Mouse (Mus musculus) kidney, adult 2 months (tissue): ENCODE results near the gene Nkg7. TPM values are rescaled to one million over a fixed set of nuclear protein-coding genes. Genes with fewer than 3 reads are reported as not detected.
"Not testable (repeated sequence)": the region's sequence is repeated elsewhere in the genome, so short reads cannot be mapped to it uniquely, and the experiment has no call there.

ENCODE experiments used
- DNase-seq: peaks from one replicate; pipeline ENCODE4 v3.0.0; 2021
- H3K27ac ChIP-seq: fragments of 200-500 bp; 2 replicates; pipeline ENCODE4 v1.5.1; 2012; ENCODE audit warnings: low read depth, low read length, control low read depth, inconsistent platforms; ENCODE audit not compliant: insufficient read depth
- H3K27me3 ChIP-seq: fragments of 200-500 bp; replicated peaks from 2 replicates; pipeline ENCODE4 v1.6.1; 2012; ENCODE audit warnings: mild to moderate bottlenecking, moderate library complexity, low read length, inconsistent platforms; ENCODE audit not compliant: control insufficient read depth, insufficient read depth
- H3K36me3 ChIP-seq: fragments of 200-500 bp; 2 replicates; pipeline ENCODE4 v1.6.1; 2012; ENCODE audit warnings: mild to moderate bottlenecking, moderate library complexity, low read length, inconsistent platforms; ENCODE audit not compliant: control insufficient read depth, insufficient read depth
- H3K4me1 ChIP-seq: fragments of 200-500 bp; 2 replicates; pipeline ENCODE4 v1.6.1; 2011; ENCODE audit warnings: low read length; ENCODE audit not compliant: control insufficient read depth, insufficient read depth
- H3K4me3 ChIP-seq: fragments of 200-500 bp; 2 replicates; pipeline ENCODE4 v1.5.1; 2011; ENCODE audit warnings: mild to moderate bottlenecking, low read depth, low read length, control low read depth; ENCODE audit not compliant: insufficient read depth
- CTCF ChIP-seq: fragments of 200-500 bp; conservative IDR thresholded peaks from 2 replicates; pipeline ENCODE4 v1.5.1; 2011; ENCODE audit warnings: low read depth, mild to moderate bottlenecking, control low read depth, low read length, moderate library complexity, mixed read lengths; ENCODE audit not compliant: insufficient read depth, insufficient read length
- POLR2A ChIP-seq: fragments of 200-500 bp; IDR thresholded peaks from one replicate; pipeline ENCODE4 v1.6.1; 2011; ENCODE audit warnings: low read depth, low read length, control low read depth
- WGBS: fragments of 180-500 bp; shearing (Covaris S2); methylation state at CpG from one replicate; pipeline ENCODE4 v1.1.7; 2018; 5-methylcytosine and 5-hydroxymethylcytosine counted together
- polyA plus RNA-seq: library from polyadenylated mRNA; depleted of rRNA; stranded (reverse); fragments of >200 nt; gene quantifications from 2 replicates; pipeline ENCODE4 v1.2.3, GENCODE M21; 2012; rRNA removed

Gene Nkg7
- polyA plus RNA-seq: 2.0 and 8.4 TPM in 2 replicates

DNA sequence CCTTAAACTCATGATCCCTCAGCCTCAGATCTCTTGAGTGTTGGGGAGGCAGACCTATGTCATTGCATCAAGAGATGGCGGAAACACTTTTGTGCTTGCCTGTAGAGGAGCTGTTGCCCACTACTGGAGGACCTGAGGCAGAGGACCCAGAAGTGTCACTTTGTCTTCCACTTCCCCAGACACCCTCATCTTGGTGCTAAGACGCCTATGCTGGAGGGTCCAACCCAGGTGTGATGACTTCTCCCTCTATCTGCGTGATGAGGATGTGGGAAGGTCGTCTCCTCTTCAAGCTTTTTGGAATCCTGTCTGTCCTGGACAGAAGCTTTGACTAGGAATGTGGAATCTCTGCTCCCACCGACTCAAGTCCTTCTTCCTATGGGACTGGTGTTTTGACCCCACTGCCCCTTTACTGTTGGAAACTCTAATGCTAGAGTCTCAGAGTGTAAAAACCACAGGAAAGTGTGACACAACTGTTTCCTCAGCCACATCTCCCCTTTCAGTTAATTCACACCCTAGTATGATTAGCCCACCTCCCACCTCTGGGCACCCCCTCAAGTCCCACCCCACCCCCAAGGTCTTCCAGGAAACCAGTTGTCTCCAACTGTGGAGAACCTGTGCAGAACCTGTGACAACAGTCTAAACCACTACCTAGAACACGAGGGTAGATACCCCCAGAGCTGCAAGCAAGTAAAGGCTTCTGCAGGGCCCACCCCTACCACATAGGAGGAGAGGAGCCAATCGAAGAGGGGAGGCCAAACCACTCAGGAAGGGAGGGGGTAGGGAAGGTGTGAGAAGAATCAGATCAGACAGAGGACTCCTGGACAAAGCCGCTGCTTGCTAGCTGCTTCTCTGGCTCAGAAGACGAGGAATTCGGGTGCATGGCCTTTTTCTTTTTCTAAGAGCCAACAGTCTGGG, at the start of gene Nkg7:
TSS of gene Nkg7 (plus strand) at position 733 of the 915 bp plus-strand sequence.
- no peaks in the 10 kb centered on the region for H3K36me3 ChIP-seq

DNA sequence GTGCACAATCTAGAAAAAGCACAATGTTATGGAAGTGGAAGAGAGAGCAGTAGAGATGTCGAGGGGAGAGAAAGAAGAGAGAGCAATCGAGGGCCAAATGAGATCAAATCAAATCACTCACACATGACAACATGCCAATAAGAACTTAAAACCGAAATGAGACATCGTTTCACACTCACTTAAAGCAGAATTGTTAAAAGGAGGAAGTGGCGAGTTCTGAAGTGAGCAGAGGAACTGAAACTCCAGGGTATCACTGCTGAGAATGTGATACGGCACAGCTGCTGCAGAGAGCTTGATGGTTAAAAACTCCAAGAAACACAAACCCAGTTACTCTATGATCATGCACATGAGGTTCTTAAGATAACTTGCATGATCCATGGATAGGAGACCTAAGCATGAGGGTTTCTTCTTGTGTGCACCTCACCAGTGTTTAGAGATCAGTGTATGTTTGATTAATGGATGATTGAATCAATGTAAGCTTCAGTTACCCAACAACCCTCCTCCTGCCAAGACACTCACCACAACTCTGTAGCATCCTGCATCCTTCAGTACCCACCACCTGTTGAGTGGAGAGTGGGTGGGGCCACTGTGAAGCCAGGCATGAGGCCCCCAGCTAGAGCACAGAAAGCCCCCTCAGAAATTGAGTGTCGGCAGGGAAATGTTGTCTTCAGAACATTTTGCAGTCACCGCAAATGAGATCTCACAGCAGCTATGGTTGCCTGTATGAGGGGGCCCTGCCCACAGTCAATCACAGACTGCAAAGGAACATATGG, 44.3 kb upstream of the Nkg7 start:
- DNase-seq: no peak
- WGBS: 67% methylated on average over 8 of the region's 8 CpGs
- H3K36me3 ChIP-seq: no peaks in the 10 kb centered on the region
- no peaks in the 10 kb centered on the region for H3K4me1 ChIP-seq
- no peak overlapping the region for H3K27ac ChIP-seq
- no peak overlapping the region for H3K4me3 ChIP-seq
- TF ChIP-seq CTCF: no peak
- TF ChIP-seq POLR2A: no peak
- no peaks in the 10 kb centered on the region for H3K27me3 ChIP-seq

More for the DNA sequence above, at the start of gene Nkg7:
- Histone ChIP-seq H3K27ac (no peak within 1 kb of the TSS), H3K4me1 (peaks cover 6% of the 10 kb centered on the region; the same call in 1 of the 2 replicates), H3K4me3 (no peak within 1 kb of the TSS), H3K27me3 (no peaks in the 10 kb centered on the region)
- WGBS: 71% methylated on average over 10 of the region's 10 CpGs
- DNase-seq: no peak
- TF ChIP-seq POLR2A: no peak
- TF ChIP-seq CTCF: no peak

DNA sequence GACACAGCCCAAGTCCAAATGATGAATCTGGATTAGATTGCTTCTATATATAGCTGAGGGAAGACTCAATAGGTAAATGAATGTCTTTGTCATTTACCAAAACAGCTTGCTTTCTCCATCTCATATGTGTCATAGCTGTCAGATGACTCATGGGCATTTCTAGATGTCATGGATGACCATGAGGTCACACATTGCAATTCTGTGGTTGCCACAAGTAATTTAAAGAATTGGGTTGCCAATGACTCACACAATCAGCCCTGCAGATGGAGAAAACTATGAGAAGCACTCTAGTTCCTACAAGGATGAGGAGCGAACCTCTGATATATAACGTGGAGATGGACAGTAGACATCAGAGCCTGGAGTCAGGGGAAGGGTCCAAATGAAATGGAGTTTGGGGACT, 37.4 kb upstream of the Nkg7 start:
- no peak for DNase-seq
- TF ChIP-seq POLR2A (no peak), CTCF (no peak)
- Histone ChIP-seq H3K27ac (no peak overlapping the region), H3K27me3 (no peaks in the 10 kb centered on the region), H3K4me3 (no peak overlapping the region), H3K4me1 (no peaks in the 10 kb centered on the region), H3K36me3 (no peaks in the 10 kb centered on the region)
- WGBS: 86% methylated on average over 2 of the region's 2 CpGs

DNA sequence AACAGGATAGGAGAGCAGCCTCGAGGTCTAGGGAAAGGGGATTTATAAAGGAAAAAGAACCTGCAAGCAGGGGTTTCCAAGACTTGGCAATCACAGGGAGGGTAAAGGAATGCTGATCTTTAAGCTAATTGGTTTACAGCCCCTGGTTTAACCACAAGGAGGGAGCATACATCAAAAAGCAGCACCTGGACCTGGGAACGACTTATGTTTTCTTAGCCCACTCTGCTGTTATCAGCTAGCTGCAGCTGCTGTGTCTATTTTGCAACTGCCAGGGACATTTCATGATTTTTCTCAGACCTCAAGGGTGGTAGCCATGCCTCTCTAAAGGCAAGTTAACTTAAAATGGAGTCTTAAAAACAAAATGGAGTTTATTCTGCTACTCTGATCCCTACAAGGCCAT, 34.2 kb upstream of the Nkg7 start:
- Histone ChIP-seq H3K4me3 (no peak overlapping the region), H3K27ac (no peak overlapping the region), H3K36me3 (no peaks in the 10 kb centered on the region), H3K27me3 (no peaks in the 10 kb centered on the region), H3K4me1 (no peaks in the 10 kb centered on the region)
- TF ChIP-seq POLR2A (no peak), CTCF (no peak)
- 12% methylated on average over 2 of the region's 2 CpGs for WGBS
- no peak for DNase-seq

DNA sequence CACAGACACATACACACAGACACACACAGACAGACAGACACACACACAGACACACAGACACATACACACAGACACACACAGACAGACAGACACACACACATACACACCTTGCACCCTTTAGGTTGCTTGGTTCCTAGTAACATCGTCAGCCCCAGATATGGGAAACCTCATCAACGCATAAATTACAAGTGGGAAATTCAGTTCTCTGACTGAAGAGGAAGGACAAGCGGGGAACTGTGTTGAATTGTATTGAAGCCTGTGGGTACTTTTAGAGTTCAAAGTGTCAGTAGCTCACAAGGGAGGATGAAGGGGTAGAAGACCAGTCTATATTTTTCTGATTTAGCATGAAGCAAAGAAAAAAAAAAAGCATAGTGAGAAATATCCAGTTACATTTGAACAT, 29.3 kb upstream of the Nkg7 start:
- no peaks in the 10 kb centered on the region for H3K36me3 ChIP-seq
- H3K27me3 ChIP-seq: no peaks in the 10 kb centered on the region
- WGBS: 66% methylated on average over 3 of the region's 3 CpGs
- TF ChIP-seq CTCF: no peak
- TF ChIP-seq POLR2A: no peak
- no peak overlapping the region for H3K27ac ChIP-seq
- H3K4me3 ChIP-seq: no peak overlapping the region
- no peak for DNase-seq
- no peaks in the 10 kb centered on the region for H3K4me1 ChIP-seq

DNA sequence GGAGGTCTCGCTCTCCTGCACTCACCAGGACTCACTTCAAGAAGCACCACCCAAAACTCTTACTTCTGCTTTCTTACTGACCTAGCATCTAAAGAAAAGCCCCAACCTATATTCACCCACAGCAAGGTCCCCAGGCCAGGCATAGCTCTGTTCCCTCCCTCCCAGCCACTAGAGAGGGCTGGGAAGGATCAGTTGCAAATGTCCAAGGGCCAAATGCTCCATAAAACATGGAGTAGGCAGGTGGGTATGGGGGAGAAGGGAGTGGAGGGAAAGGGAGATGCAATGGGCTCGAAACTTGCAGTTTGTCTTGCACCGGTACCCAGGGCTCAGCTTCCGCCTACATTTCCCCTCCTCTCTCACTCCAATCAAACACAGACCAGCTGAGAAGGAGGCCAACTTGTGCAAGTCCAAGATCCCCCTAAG, 28.7 kb upstream of the Nkg7 start, which contains the start of gene Siglecg:
TSS of gene Siglecg (plus strand) at position 74 of the 423 bp plus-strand sequence.
- 19% methylated on average over 4 of the region's 4 CpGs for WGBS
- H3K27me3 ChIP-seq: no peaks in the 10 kb centered on the region
- H3K4me1 ChIP-seq: no peaks in the 10 kb centered on the region
- H3K36me3 ChIP-seq: no peaks in the 10 kb centered on the region
- H3K4me3 ChIP-seq: no peak within 1 kb of the TSS
- TF ChIP-seq CTCF (no peak), POLR2A (no peak)
- no peak within 1 kb of the TSS for H3K27ac ChIP-seq
- DNase-seq: no peak

DNA sequence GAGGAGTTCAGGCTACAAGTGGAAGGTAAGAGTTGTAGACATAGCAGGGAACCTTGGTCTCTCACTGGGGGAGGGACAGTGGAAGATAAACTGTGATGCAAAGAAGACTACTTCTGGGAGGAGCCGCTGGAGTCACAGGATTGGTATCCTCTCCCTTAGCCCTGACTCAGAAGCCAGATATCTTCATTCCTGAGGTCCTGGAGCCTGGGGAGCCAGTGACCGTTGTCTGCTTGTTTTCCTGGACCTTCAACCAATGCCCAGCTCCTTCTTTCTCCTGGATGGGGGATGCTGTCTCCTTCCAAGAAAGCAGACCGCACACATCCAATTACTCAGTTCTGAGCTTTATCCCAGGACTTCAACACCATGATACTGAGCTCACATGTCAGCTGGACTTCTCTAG, 27.8 kb upstream of the Nkg7 start:
- H3K27ac ChIP-seq: no peak overlapping the region
- no peaks in the 10 kb centered on the region for H3K27me3 ChIP-seq
- no peak for TF ChIP-seq POLR2A
- no peak for TF ChIP-seq CTCF
- H3K36me3 ChIP-seq: no peaks in the 10 kb centered on the region
- H3K4me3 ChIP-seq: no peak overlapping the region
- no peaks in the 10 kb centered on the region for H3K4me1 ChIP-seq
- no peak for DNase-seq
- WGBS: 68% methylated on average over 3 of the region's 3 CpGs

DNA sequence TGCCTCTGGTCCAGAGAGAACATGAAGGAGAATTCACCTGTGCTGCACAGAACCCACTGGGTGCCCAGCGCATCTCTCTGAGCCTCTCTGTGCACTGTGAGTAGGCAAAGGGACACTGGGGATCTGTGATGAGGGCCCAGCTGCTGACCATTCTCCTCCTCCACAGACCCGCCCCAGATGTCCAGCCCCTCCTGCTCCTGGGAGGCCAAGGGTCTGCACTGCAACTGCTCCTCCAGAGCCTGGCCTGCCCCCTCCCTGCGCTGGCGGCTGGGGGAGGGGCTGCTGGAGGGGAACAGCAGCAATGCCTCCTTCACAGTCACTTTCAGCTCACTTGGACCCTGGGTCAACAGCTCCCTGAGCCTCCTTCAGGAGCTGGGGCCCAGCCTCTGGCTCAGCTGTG, 25.1 kb upstream of the Nkg7 start:
- H3K27me3 ChIP-seq, H3K4me3 ChIP-seq, H3K4me1 ChIP-seq, DNase-seq, H3K27ac ChIP-seq, H3K36me3 ChIP-seq: not testable (repeated sequence)
- whole genome bisulfite sequencing: 32% methylated on average over 4 of the region's 4 CpGs
